Mouse (Mus musculus) olfactory bulb, adult 2 months (tissue): Measurements from ENCODE around the gene Ifit2.

ENCODE experiments used
- CTCF ChIP-seq: fragments of 200-500 bp; IDR thresholded peaks from 2 replicates; pipeline ENCODE4 v1.5.1; 2012; ENCODE audit warnings: low read depth, mild to moderate bottlenecking, low read length, moderate library complexity; ENCODE audit not compliant: insufficient read depth
- POLR2A ChIP-seq: fragments of 200-500 bp; IDR thresholded peaks from 2 replicates; pipeline ENCODE4 v1.6.1; 2012; ENCODE audit warnings: mild to moderate bottlenecking, low read depth, low read length, moderate library complexity; ENCODE audit not compliant: insufficient read depth

DNA sequence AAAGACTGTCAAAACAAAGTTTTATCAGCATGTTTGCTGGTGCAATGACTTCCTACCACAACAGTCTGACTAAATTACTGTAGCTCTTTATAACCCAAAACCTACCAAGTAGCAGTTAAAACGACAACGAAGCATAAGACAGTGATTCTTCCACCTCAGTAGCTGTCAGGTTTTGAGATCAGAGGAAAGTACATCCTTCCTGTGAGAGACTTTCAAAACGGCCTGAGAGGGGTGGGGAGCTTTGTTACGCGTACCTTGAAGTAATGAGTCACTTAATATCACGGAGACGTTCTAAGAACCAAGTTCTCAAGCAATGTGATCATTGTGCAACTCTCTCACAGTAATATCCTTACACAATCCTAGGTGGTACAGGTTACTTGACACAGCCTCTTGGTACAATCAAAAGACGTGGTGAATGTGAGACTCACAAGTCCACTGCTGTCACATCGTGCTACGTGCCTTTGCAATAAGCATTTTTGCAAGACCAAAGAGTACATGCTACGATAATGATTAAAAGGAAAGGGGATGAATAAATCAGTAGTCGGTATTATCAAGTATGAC is 45.3 kb upstream of the Ifit2 start:
- TF ChIP-seq POLR2A (no peak), CTCF (no peak)
